Mouse (Mus musculus): ENCODE data around the gene Ccdc149.

DNA sequence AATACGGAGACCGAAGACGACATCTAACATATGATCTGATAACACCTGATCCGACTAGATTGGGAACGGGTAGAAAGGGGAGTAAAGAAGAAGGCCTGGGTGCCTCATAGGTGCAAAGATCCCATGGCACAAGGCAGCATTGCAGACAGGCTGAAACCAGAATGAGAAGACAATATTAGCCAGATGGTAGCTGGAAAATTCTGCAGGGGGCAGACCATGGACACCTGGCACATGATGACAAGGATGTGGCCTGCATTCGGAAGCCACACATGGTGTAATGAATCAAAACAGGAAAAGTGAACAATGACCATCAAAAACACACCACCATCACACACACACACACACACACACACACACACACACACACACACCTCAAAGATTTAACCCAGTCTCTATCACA, 55.4 kb downstream of the Ccdc149 start:
- TF ChIP-seq EP300 (IDR thresholded peaks at IDR 0.05; ENCODE audit: low read depth) = no peak
- TF ChIP-seq CTCF (IDR thresholded peaks at IDR 0.05; ENCODE audit: low read depth) = no peak

All from liver, postnatal 0 days (tissue).